ENCODE assay signal across 22 mouse cellular contexts in the genomic region with DNA sequence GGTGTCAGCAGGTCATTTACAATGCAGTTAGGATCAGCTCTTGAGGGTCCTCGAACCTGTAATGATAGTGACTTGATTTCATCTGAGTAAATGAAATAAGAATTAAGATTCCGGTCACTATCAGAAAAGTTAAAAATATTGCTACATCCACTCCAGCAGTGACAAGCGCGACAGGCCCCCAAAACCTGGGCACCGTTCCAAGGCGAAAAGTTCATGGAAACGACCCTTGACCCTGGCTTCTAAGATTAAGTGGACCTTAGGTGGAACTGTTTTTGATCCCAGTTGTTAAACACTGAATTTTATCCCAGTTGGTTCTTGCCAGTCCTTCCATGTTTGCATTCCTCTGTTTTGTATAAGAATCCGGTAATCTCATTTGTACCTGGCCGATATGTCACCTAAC. TPM values are rescaled to one million over a fixed set of nuclear protein-coding genes. Genes with fewer than 3 reads are reported as not detected.
A peak's percentile ranks its signal among the peaks of the same experiment; 100 is the strongest.
DNase-seq lines count a peak whose midpoint lies in the region; ATAC-seq lines count a peak whose summit lies in the region.
"Had no signal": no experiment of that assay in that cellular context is flagged by ENCODE, and none has a peak within 500 bp of the region (broad histone marks: within the 10 kb centered on the region; RNA-seq: fewer than 3 reads in every experiment).

No protein-coding gene starts in this region.

- H3K4me2 ChIP-seq in kidney, embryonic 14.5 days (replicated peaks; ENCODE audit: low read depth, low read length): no peak overlapping the region
- H3K4me2 ChIP-seq: embryonic facial prominence, embryonic 13.5 days; forebrain, embryonic 12.5 days; forebrain, embryonic 15.5 days; heart, embryonic 13.5 days; hindbrain, embryonic 12.5 days; hindbrain, embryonic 15.5 days had no signal

- H3K27me3 ChIP-seq in kidney, embryonic 14.5 days (ENCODE audit: control insufficient read depth, insufficient read depth, low read length): no peaks in the 10 kb centered on the region
- no peaks in the 10 kb centered on the region for H3K27me3 ChIP-seq in embryonic facial prominence, embryonic 10.5 days (replicated peaks; ENCODE audit: low read depth, poor library complexity, severe bottlenecking)
- H3K27me3 ChIP-seq: embryonic facial prominence, embryonic 13.5 days; forebrain, embryonic 12.5 days; forebrain, embryonic 15.5 days; heart, embryonic 13.5 days; hindbrain, embryonic 12.5 days; hindbrain, embryonic 15.5 days had no signal

- peak; percentile 49 for DNase-seq in adrenal gland, postnatal 14 days
- DNase-seq in adrenal gland, adult 18-20 months (ENCODE audit: low spot score in 2 of 2): no peak
- DNase-seq in kidney, postnatal 10 days: peak; percentile 13
- DNase-seq in testis, postnatal 10 days (ENCODE audit: low spot score): peak; percentile 51
- DNase-seq in testis, postnatal 14 days (ENCODE audit: low spot score): no peak
- no peak for DNase-seq in embryonic facial prominence, embryonic 10.5 days (ENCODE audit: low spot score)
- DNase-seq: cerebellum, adult 11 months; cerebellum, adult 2 months; cerebellum, adult 9-11 months; cerebellum, postnatal 25 days; gastrocnemius, postnatal 25 days; heart, adult 2 months had no signal

- WGBS in kidney, embryonic 14.5 days: 88% methylated on average over 9 of the region's 9 CpGs
- 92% methylated on average over 9 of the region's 9 CpGs for WGBS in embryonic facial prominence, embryonic 10.5 days

- H3K4me1 ChIP-seq in kidney, embryonic 14.5 days (ENCODE audit: control insufficient read depth, insufficient read depth, low read length): no peaks in the 10 kb centered on the region
- no peaks in the 10 kb centered on the region for H3K4me1 ChIP-seq in embryonic facial prominence, embryonic 10.5 days
- H3K4me1 ChIP-seq: embryonic facial prominence, embryonic 13.5 days; forebrain, embryonic 12.5 days; forebrain, embryonic 15.5 days; heart, embryonic 10.5 days; heart, embryonic 13.5 days; hindbrain, embryonic 12.5 days; hindbrain, embryonic 15.5 days had no signal

- H3K27ac ChIP-seq in kidney, embryonic 14.5 days (ENCODE audit: low read depth, low read length): no peak overlapping the region
- H3K27ac ChIP-seq in embryonic facial prominence, embryonic 10.5 days (replicated peaks): no peak overlapping the region
- H3K27ac ChIP-seq: embryonic facial prominence, embryonic 13.5 days; forebrain, embryonic 12.5 days; forebrain, embryonic 15.5 days; heart, adult 2 months; heart, embryonic 10.5 days; heart, embryonic 13.5 days; hindbrain, embryonic 12.5 days; hindbrain, embryonic 15.5 days had no signal

- no peak overlapping the region for H3K4me3 ChIP-seq in kidney, embryonic 14.5 days (ENCODE audit: low read length)
- H3K4me3 ChIP-seq in embryonic facial prominence, embryonic 10.5 days: no peak overlapping the region
- H3K4me3 ChIP-seq: embryonic facial prominence, embryonic 13.5 days; erythroblast, embryonic 14.5 days; forebrain, embryonic 12.5 days; forebrain, embryonic 15.5 days; heart, adult 2 months; heart, embryonic 10.5 days; heart, embryonic 13.5 days; hindbrain, embryonic 12.5 days; hindbrain, embryonic 15.5 days had no signal

- ATAC-seq in kidney, embryonic 14.5 days (ENCODE audit: low FRiP score, low TSS enrichment): no peak
- ATAC-seq: CD4-positive, CD25-positive, alpha-beta regulatory T cell, adult 4 months; forebrain, embryonic 15.5 days had no signal

- H3K9me3 ChIP-seq in kidney, embryonic 14.5 days (ENCODE audit: control insufficient read depth, low read length): no peaks in the 10 kb centered on the region
- no peaks in the 10 kb centered on the region for H3K9me3 ChIP-seq in embryonic facial prominence, embryonic 10.5 days
- H3K9me3 ChIP-seq: embryonic facial prominence, embryonic 13.5 days; forebrain, embryonic 12.5 days; forebrain, embryonic 15.5 days; heart, embryonic 10.5 days; heart, embryonic 13.5 days; hindbrain, embryonic 12.5 days; hindbrain, embryonic 15.5 days had no signal

- peaks cover 72% of the 10 kb centered on the region for H3K36me3 ChIP-seq in kidney, embryonic 14.5 days (ENCODE audit: control insufficient read depth, insufficient read depth, low read length)
- H3K36me3 ChIP-seq in embryonic facial prominence, embryonic 10.5 days (replicated peaks): peaks cover 89% of the 10 kb centered on the region

- H3K9ac ChIP-seq in kidney, embryonic 14.5 days (ENCODE audit: low read depth, low read length): no peak overlapping the region
- H3K9ac ChIP-seq: embryonic facial prominence, embryonic 13.5 days; forebrain, embryonic 12.5 days; forebrain, embryonic 15.5 days; heart, embryonic 13.5 days; hindbrain, embryonic 12.5 days; hindbrain, embryonic 15.5 days had no signal

RNA-seq across cellular contexts. Expression of a gene that starts 14.6 kb away (rescaled TPM):
- total RNA-seq in adrenal gland, postnatal 14 days (2021): 27.7 and 29.2 TPM in 2 replicates
- total RNA-seq in adrenal gland, adult 18-20 months (2021): 10 to 100 TPM; 26.5 to 40.4 TPM
- 8.7 and 14.8 TPM in 2 replicates for polyA plus RNA-seq in kidney, embryonic 14.5 days (2014; fragmentation: Nextera tagmentation; extraction: Ambion mirVana)
- polyA plus RNA-seq in embryonic facial prominence, embryonic 10.5 days (2016; fragmentation: Nextera tagmentation; extraction: Ambion mirVana): 9.7 and 10.1 TPM in 2 replicates

RNA-seq across cellular contexts. Expression of a gene that starts 22.4 kb away (rescaled TPM):
- 87.3 and 92.2 TPM in 2 replicates for total RNA-seq in adrenal gland, postnatal 14 days (2021)
- 100 to 1,000 TPM in 1 of 2 experiments, 10 to 100 TPM in 1; 69.9 to 103 TPM for total RNA-seq in adrenal gland, adult 18-20 months (2021)
- polyA plus RNA-seq in kidney, embryonic 14.5 days (2014; fragmentation: Nextera tagmentation; extraction: Ambion mirVana): 54.7 and 81.9 TPM in 2 replicates
- 67.5 and 67.8 TPM in 2 replicates for polyA plus RNA-seq in embryonic facial prominence, embryonic 10.5 days (2016; fragmentation: Nextera tagmentation; extraction: Ambion mirVana)

Comparison
In these comparisons a context has a peak if more than half of its experiments do, and no peak if none do; other contexts are left out.
1. DNase-seq: peak in adrenal gland, postnatal 14 days (single experiment), kidney, postnatal 10 days (single experiment) and testis, postnatal 10 days (single experiment); none in adrenal gland, adult 18-20 months (0 of 2), testis, postnatal 14 days (single experiment) and embryonic facial prominence, embryonic 10.5 days (single experiment).